Mouse (Mus musculus) heart, adult 18-20 months (tissue): ENCODE measurements around the gene Rab22a. TPM values are rescaled to one million over a fixed set of nuclear protein-coding genes. Genes with fewer than 3 reads are reported as not detected.
"Not testable (repeated sequence)": the region's sequence is repeated elsewhere in the genome, so short reads cannot be mapped to it uniquely, and the experiment has no call there.

ENCODE experiments used
- DNase-seq, 2 experiments: peaks; one replicate each; pipeline ENCODE4 v3.0.0; 2021 to 2022; ENCODE audit warnings: mixed read lengths in 1 of 2
- total RNA-seq, 2 experiments: library from RNA; stranded (reverse); gene quantifications; 2 replicates each; pipeline ENCODE4 v1.2.3; 2021

The Rab22a gene
- total RNA-seq, 2 experiments from 2014 or later, result 33.6 to 40.1 TPM

DNA sequence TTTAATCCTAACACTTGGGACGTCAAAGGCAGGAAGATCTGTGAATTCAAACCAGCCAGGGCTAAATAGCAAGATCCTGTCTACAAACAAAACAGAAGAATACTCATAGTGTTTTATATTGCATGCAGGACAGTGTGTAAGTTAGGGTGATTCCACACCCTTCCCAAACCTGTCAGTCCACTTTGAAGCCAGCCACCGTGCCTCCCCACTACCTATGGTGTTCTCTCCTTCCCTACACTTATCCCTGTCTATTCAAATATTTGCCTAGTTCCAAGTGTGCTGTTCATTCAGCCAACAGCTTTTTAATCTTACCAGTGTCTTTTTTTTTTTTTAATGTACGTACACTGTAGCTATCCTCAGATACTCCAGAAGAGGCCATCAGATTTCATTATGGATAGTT lies 7.3 kb downstream of the Rab22a start:
- DNase-seq, result no peak

GRCm38 (mm10) chr2:173672328-173672896 lies 12.9 kb downstream of the Rab22a start:
- no peak for DNase-seq

GRCm38 (mm10) chr2:173673469-173673868 lies 13.9 kb downstream of the Rab22a start:
- DNase-seq, result no peak

- no peak for DNase-seq
Observed at GRCm38 (mm10) chr2:173678593-173678992, 19.0 kb downstream of the Rab22a start.

DNA sequence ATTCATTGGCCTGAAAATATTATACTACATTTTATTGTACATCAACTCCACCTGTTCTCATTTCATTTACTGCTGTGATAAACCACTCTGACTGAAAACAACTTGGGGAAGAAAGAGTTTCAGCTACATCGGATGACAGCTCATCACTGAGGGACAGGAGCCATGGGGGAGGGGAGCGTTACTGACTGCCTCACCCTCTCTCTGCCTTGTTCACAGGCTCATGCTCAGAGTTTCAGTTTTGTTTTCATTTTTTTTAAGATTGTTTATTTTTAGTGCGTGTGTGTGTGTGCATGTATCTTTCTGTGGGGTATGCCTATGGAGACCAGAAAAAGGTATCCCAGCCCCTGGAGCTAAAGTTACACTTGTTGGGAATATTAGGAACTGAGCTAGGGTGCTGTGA lies 19.7 kb downstream of the Rab22a start:
- no peak for DNase-seq

- no peak for DNase-seq
Observed at GRCm38 (mm10) chr2:173680153-173680552, 20.6 kb downstream of the Rab22a start.

- DNase-seq, result no peak
Observed at GRCm38 (mm10) chr2:173682773-173683172, 23.2 kb downstream of the Rab22a start.

DNA sequence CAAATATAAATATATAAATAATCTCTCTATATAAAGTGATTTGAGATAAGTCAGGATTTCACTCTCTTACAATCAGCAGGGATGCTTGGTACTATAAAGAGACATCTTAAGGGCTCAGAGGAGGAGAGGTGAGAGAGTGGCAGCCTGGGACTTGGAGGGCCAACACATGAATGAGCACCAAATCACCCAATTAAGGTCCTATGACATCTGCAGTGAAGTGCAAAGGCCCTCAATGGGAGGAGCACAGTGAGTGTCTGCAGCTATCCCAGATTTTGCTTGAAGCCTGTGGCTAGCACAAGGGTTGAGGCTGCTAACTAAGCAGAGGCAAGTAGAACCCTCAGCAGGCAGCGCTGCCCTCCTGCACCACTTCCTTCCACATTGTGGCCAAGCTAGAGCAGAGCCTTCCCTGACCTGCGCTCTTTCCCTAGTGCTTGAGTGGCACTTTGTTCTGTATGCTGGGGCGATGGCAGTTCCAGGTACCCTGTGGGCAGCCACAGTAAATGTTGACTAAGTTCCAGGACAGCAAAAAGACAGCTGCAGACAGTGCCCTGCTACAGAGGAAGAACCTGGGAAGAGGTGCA lies 26.3 kb downstream of the Rab22a start:
- DNase-seq, result no peak

DNA sequence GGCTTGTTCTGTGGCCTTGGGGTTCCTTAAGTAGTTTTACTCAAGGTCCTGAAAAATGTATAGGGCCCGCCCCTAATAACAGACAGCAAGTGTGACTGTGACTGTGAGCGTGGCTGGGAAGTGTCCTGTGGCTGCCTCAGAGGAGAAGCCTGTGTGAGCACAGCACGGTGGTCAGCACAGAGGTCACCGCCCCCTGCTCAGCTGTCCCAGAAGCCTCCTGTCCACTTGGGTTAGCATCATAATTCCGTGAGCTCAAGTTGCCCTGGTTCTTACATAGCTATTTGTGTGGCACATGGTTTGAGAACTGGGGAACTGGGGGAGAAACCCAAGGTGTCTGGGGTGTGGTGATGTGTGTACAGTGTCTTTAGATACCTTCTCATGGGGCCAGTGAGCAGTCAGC lies 27.8 kb downstream of the Rab22a start:
- DNase-seq, result no peak

DNA sequence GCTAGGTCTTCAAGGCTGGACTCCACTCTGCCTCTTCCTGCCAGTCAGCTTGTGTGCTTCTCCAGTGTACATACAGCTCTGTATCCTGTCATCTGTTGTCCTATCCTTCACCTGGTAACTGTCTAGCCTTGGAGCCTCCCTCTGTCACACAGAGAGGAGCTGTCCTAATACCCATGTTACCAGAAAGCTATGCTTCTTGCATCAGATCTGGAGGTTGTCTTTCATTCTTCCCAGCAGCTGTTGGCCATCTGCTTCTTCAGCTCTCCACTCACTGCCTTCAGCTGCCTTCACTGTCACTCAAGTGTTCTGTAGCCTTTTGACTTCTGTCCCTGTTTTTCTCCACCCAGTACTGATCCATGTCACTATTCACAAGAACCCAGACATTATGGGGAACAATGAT lies 30.3 kb downstream of the Rab22a start:
- DNase-seq, result no peak

- DNase-seq, result no peak
Observed at GRCm38 (mm10) chr2:173691748-173692147, 32.2 kb downstream of the Rab22a start.

- DNase-seq, result peak; percentile 36 to 47
Observed at GRCm38 (mm10) chr2:173692693-173693092, 33.1 kb downstream of the Rab22a start.

DNA sequence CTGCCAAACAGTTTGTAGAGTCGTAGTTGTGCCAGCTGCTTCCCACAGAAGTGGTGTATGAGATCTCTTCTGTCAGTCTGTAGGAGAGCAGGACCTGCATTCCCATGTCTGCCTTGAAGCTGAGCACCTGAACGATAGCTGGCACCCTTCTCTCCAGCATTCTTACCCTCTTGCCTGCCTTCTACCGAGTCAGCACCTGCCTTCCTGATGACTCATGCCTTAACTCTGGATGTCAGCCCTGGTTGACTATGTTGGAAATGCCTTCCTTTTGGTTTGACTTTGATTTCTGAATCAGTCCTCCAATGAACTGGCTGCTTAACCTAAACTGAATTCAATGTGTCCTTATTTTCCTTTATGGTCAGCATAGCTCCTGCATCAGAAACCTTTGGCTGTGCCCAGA lies 39.3 kb downstream of the Rab22a start:
- no peak for DNase-seq

DNA sequence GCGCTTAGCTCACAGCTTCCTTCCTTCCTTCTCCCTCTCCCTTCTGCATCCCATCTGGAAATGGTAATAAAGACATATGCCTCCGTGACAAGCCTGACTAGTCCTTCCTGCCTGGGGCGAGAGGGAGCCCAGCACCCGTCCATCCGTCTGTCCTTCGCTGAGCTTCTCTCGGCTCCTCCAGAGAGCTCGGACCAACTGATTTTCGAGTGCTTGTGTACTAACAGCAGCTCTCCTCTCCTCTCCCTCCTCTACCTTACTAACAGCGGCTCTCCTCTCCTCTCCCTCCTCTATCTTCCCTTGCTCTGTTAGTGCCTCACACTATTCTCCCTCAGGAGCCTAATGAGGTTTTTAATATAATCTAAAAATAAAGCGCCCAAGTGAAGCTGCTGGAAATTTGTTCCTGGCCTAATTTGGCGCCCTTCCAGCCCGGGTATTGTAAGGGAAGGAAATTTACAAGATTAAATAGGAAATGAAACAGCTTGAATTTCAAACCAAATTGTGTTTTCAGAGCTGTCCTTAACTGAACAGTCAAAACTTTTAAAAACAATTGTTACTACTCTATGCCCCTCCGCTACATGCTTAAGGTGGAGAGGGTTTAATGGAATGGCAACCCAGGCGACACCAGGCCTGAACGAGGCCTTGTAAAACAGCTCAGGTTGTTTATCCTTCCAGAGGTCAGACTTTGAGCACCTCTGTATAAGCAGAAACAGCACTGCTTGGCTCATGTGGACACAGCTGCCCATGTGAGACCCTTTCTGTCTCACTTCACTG lies 42.7 kb downstream of the Rab22a start:
- DNase-seq, result peak; percentile 26 to 46

DNA sequence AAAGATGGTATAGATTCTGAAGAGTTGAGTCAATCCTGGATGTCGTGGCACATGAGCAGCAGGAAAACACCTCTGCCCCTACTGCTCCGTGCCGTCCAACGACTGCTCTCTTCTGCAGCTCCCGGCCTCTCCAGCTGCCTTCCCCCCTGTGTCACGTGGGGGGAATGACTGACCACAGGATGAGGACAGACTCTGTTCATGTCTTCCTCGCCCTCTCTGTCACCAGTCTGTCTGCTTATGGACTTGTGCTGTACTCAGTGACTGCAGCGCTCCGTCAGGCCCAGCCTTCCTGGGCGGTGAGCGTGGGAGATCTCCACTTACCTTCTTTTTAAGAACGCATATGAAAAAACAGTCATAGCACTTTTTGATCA lies 43.3 kb downstream of the Rab22a start:
- DNase-seq, result no peak

GRCm38 (mm10) chr2:173705827-173706551 lies 46.4 kb downstream of the Rab22a start:
- DNase-seq, result peak; percentile 34 to 36

DNA sequence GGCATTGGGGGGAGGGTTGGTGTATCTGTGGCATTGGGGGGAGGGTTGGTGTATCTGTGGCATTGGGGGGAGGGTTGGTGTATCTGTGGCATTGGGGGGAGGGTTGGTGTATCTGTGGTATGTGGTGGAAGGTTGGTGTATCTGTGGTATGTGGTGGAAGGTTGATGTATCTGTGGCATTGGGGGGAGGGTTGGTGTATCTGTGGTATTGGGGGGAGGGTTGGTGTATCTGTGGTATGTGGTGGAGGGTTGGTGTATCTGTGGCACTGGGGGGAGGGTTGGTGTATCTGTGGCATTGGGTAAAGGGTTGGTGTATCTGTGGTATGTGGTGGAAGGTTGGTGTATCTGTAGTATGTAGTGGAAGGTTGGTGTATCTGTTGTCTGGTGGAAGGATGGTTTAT lies 48.1 kb downstream of the Rab22a start:
- not testable (repeated sequence) for DNase-seq

GRCm38 (mm10) chr2:173710193-173710592 lies 50.6 kb downstream of the Rab22a start:
- DNase-seq, result no peak

GRCm38 (mm10) chr2:173712656-173713055 lies 53.1 kb downstream of the Rab22a start:
- DNase-seq, result no peak

GRCm38 (mm10) chr2:173713241-173713640 lies 53.7 kb downstream of the Rab22a start:
- DNase-seq, result no peak

GRCm38 (mm10) chr2:173714620-173715218 lies 55.2 kb downstream of the Rab22a start:
- DNase-seq, result no peak

- no peak for DNase-seq
Observed at GRCm38 (mm10) chr2:173716966-173717365, 57.4 kb downstream of the Rab22a start.

DNA sequence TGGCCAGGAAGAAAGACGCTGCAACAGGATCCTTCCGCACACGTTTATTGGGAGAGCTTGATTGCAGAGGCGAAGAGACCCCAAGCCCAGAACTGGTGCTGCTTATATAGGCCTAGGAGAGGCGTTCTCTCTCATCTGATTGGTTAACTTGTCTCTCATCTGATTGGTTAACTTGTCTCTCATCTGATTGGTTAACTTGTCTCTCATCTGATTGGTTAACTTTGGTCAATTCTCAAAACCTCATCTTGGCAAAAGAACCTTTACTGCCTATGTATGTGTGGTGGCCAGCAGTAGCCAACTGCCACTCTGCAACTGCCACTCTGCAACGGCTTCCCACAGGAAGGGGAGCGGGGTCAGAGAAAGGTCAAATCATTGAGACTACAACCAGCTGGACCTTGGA lies 59.6 kb downstream of the Rab22a start, which contains the start of gene 1700010B08Rik:
Gene 1700010B08Rik, plus strand, starts transcription at position 301 of the 400 bp plus-strand sequence.
- DNase-seq, result not testable (repeated sequence)
